Mouse (Mus musculus) heart, embryonic 14.5 days (tissue): ENCODE data around the gene Arhgap17. TPM values are rescaled to one million over a fixed set of nuclear protein-coding genes. Genes with fewer than 3 reads are reported as not detected.

Source experiments
- ATAC-seq: fragments of 200-750 bp; cut with Nextera tagmentation; 2 replicates; pipeline ENCODE4 v1.8.0; 2017; ENCODE audit warnings: low read depth, moderate TSS enrichment; ENCODE audit not compliant: insufficient number of reproducible peaks, insufficient read depth, low FRiP score
- H3K27ac ChIP-seq, 2 experiments: fragments of 200-500 bp in 1 of 2; fragments of 300-500 bp in 1 of 2; sonication (generic) in 1 of 2; replicated peaks in 1 of 2; 2 replicates each; pipeline ENCODE4 v1.5.1; 2012 to 2014; ENCODE audit warnings: low read depth in 2 of 2, low read length in 2 of 2, control low read depth in 1 of 2, mild to moderate bottlenecking in 1 of 2, mixed read lengths in 1 of 2; ENCODE audit not compliant: control insufficient read depth in 1 of 2, insufficient read depth in 1 of 2
- H3K27me3 ChIP-seq: fragments of 300-500 bp; sonication (generic); 2 replicates; pipeline ENCODE4 v1.6.1; 2014; ENCODE audit warnings: mild to moderate bottlenecking, low read length, control low read depth; ENCODE audit not compliant: control insufficient read depth, insufficient read depth
- H3K36me3 ChIP-seq: fragments of 300-500 bp; sonication (generic); 2 replicates; pipeline ENCODE4 v1.6.1; 2014; ENCODE audit warnings: mild to moderate bottlenecking, control low read depth, low read length, mixed read lengths; ENCODE audit not compliant: control insufficient read depth, insufficient read depth
- H3K4me1 ChIP-seq, 2 experiments: fragments of 200-500 bp in 1 of 2; fragments of 300-500 bp in 1 of 2; sonication (generic) in 1 of 2; 2 replicates each; pipeline ENCODE4 v1.6.1; 2012 to 2014; ENCODE audit warnings: low read length in 2 of 2, control low read depth in 1 of 2, mixed read lengths in 1 of 2; ENCODE audit not compliant: control insufficient read depth in 2 of 2, insufficient read depth in 2 of 2
- H3K4me2 ChIP-seq: fragments of 300-500 bp; sonication (generic); 2 replicates; pipeline ENCODE4 v1.6.1; 2014; ENCODE audit warnings: mild to moderate bottlenecking, low read length
- H3K4me3 ChIP-seq, 2 experiments: fragments of 200-500 bp in 1 of 2; fragments of 300-500 bp in 1 of 2; sonication (generic) in 1 of 2; 2 replicates each; pipeline ENCODE4 v1.5.1; 2012 to 2014; ENCODE audit warnings: low read length in 2 of 2, mild to moderate bottlenecking in 2 of 2, control low read depth in 1 of 2, low read depth in 1 of 2, moderate library complexity in 1 of 2; ENCODE audit not compliant: control insufficient read depth in 1 of 2, insufficient read depth in 1 of 2
- H3K9ac ChIP-seq: fragments of 300-500 bp; sonication (generic); 2 replicates; pipeline ENCODE4 v1.6.1; 2014; ENCODE audit warnings: mild to moderate bottlenecking, low read length
- H3K9me3 ChIP-seq: fragments of 300-500 bp; sonication (generic); 2 replicates; pipeline ENCODE4 v1.6.1; 2016; ENCODE audit warnings: low read length, control low read depth; ENCODE audit not compliant: control insufficient read depth
- WGBS: fragments of 180-500 bp; shearing (Covaris S2); extraction: QIAGEN DNeasy Blood & Tissue Kit; methylation state at CpG from one replicate; pipeline ENCODE4 v1.1.7; 2014; 5-methylcytosine and 5-hydroxymethylcytosine counted together
- polyA plus RNA-seq: library from polyadenylated mRNA; unstranded; fragments of >200 nt; fragmentation: Nextera tagmentation; extraction: Ambion mirVana; gene quantifications from 2 replicates; pipeline ENCODE4 v1.2.1, GENCODE M21; 2014

Arhgap17 gene
- polyA plus RNA-seq, 1 experiment from 2014 or later: 19.2 TPM

DNA sequence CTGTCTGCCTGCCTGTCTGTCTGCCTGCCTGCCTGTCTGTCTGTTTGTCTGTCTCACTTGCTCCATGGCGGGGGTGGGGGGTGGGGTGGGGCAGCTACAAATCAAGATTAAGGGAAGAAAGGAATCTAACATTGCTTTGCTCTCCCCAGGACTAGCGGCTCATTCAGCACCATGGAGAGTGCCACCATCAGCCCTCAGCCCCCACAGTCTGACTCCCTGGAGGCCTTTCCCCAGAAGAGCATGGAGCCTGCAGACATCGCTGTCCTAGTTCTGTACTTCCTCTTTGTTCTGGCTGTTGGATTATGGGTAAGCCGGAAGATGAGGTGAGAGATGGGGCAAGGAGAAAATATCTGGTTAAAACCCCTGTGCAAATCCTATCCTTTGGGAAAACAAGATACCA lies 134.3 kb downstream of the Arhgap17 start:
- Histone ChIP-seq H3K4me2 (no peak overlapping the region), H3K27me3 (no peaks in the 10 kb centered on the region), H3K27ac (no peak overlapping the region), H3K9ac (no peak overlapping the region), H3K36me3 (no peaks in the 10 kb centered on the region), H3K4me1 (no peaks in the 10 kb centered on the region), H3K4me3 (no peak overlapping the region), H3K9me3 (no peaks in the 10 kb centered on the region)
- WGBS: 14% methylated on average over 4 of the region's 4 CpGs
- no peak for ATAC-seq

Other genes starting within 250 kb of the Arhgap17 start
- 34.1 and 36.0 TPM in 2 replicates for gene Tnrc6a, start 246.0 kb downstream of the Arhgap17 start, polyA plus RNA-seq
- 0.51 TPM in 1 of 2 replicates, not detected in the other for gene Slc5a11, start 155.1 kb downstream of the Arhgap17 start, polyA plus RNA-seq
- 39.6 and 40.4 TPM in 2 replicates for gene Lcmt1, start 131 bp downstream of the Arhgap17 start, polyA plus RNA-seq
- gene Aqp8, start 92.4 kb upstream of the Arhgap17 start, polyA plus RNA-seq: 2.2 and 2.4 TPM in 2 replicates
- gene Zkscan2, start 130.5 kb upstream of the Arhgap17 start, polyA plus RNA-seq: 2.7 and 2.8 TPM in 2 replicates